Mouse (Mus musculus): ENCODE results near the gene Itga1. TPM values are rescaled to one million over a fixed set of nuclear protein-coding genes. Genes with fewer than 3 reads are reported as not detected.

The Itga1 gene
- polyA plus RNA-seq, 1 experiment from 2014 or later: 3.6 TPM

GRCm38 (mm10) chr13:115005342-115005741 lies 96.4 kb downstream of the Itga1 start:
- Histone ChIP-seq H3K27me3 (no peaks in the 10 kb centered on the region), H3K9ac (no peak overlapping the region), H3K4me1 (peaks cover 10% of the 10 kb centered on the region; the same call in 1 of the 2 replicates), H3K36me3 (no peaks in the 10 kb centered on the region), H3K4me2 (no peak overlapping the region), H3K9me3 (no peaks in the 10 kb centered on the region), H3K27ac (no peak overlapping the region), H3K4me3 (no peak overlapping the region)
- 83% methylated on average over 6 of the region's 6 CpGs for WGBS
- ATAC-seq (ENCODE audit: insufficient number of reproducible peaks, insufficient read depth, low FRiP score, low TSS enrichment, low read depth): no peak

GRCm38 (mm10) chr13:115003444-115004053 lies 98.2 kb downstream of the Itga1 start:
- WGBS: 35% methylated on average over 7 of the region's 7 CpGs
- ATAC-seq (ENCODE audit: insufficient number of reproducible peaks, insufficient read depth, low FRiP score, low TSS enrichment, low read depth): no peak

GRCm38 (mm10) chr13:115002837-115003236 lies 98.9 kb downstream of the Itga1 start:
- Histone ChIP-seq H3K4me2 (no peak overlapping the region), H3K4me1 (peaks cover 10% of the 10 kb centered on the region; the same call in 1 of the 2 replicates), H3K36me3 (no peaks in the 10 kb centered on the region), H3K27me3 (no peaks in the 10 kb centered on the region), H3K9ac (no peak overlapping the region), H3K27ac (no peak overlapping the region), H3K4me3 (no peak overlapping the region), H3K9me3 (no peaks in the 10 kb centered on the region)
- ATAC-seq (ENCODE audit: insufficient number of reproducible peaks, insufficient read depth, low FRiP score, low TSS enrichment, low read depth): no peak
- WGBS: 80% methylated on average over 3 of the region's 3 CpGs

More at GRCm38 (mm10) chr13:115003444-115004053, 98.2 kb downstream of the Itga1 start:
- Histone ChIP-seq H3K4me3 (no peak overlapping the region), H3K27ac (no peak overlapping the region), H3K27me3 (no peaks in the 10 kb centered on the region), H3K9ac (no peak overlapping the region), H3K4me1 (peaks cover 10% of the 10 kb centered on the region; the same call in 1 of the 2 replicates), H3K36me3 (no peaks in the 10 kb centered on the region), H3K4me2 (no peak overlapping the region), H3K9me3 (no peaks in the 10 kb centered on the region)

GRCm38 (mm10) chr13:115002155-115002554 lies 99.6 kb downstream of the Itga1 start:
- Histone ChIP-seq H3K9ac (no peak overlapping the region), H3K4me1 (peaks cover 10% of the 10 kb centered on the region; the same call in 1 of the 2 replicates), H3K4me3 (no peak overlapping the region), H3K36me3 (no peaks in the 10 kb centered on the region), H3K27ac (no peak overlapping the region), H3K27me3 (no peaks in the 10 kb centered on the region), H3K9me3 (no peaks in the 10 kb centered on the region), H3K4me2 (no peak overlapping the region)
- WGBS: 85% methylated on average over 5 of the region's 5 CpGs
- no peak for ATAC-seq (ENCODE audit: insufficient number of reproducible peaks, insufficient read depth, low FRiP score, low TSS enrichment, low read depth)

- no peak for ATAC-seq (ENCODE audit: insufficient number of reproducible peaks, insufficient read depth, low FRiP score, low TSS enrichment, low read depth)
- H3K9me3 ChIP-seq: no peaks in the 10 kb centered on the region
- H3K4me2 ChIP-seq: no peak overlapping the region
- no peak overlapping the region for H3K4me3 ChIP-seq
- no peak overlapping the region for H3K9ac ChIP-seq
- no peak overlapping the region for H3K27ac ChIP-seq
- no peaks in the 10 kb centered on the region for H3K36me3 ChIP-seq
- WGBS: 88% methylated on average over 4 of the region's 4 CpGs
- peaks cover 7% of the 10 kb centered on the region; the same call in 1 of the 2 replicates for H3K4me1 ChIP-seq
- H3K27me3 ChIP-seq: no peaks in the 10 kb centered on the region
Measured at GRCm38 (mm10) chr13:114999582-114999981, 102.2 kb downstream of the Itga1 start.

GRCm38 (mm10) chr13:114998100-114998499 lies 103.7 kb downstream of the Itga1 start:
- Histone ChIP-seq H3K9ac (no peak overlapping the region), H3K9me3 (no peaks in the 10 kb centered on the region), H3K4me3 (no peak overlapping the region), H3K27me3 (no peaks in the 10 kb centered on the region), H3K27ac (no peak overlapping the region), H3K4me2 (no peak overlapping the region), H3K36me3 (no peaks in the 10 kb centered on the region), H3K4me1 (peaks cover 4% of the 10 kb centered on the region; the same call in 1 of the 2 replicates)
- ATAC-seq (ENCODE audit: insufficient number of reproducible peaks, insufficient read depth, low FRiP score, low TSS enrichment, low read depth): no peak
- 93% methylated on average over 10 of the region's 10 CpGs for WGBS

GRCm38 (mm10) chr13:114992260-114993014 lies 109.3 kb downstream of the Itga1 start:
- H3K27ac ChIP-seq: peak overlapping the region; percentile 51; the same call in 1 of the 2 replicates
- 21% methylated on average over 14 of the region's 14 CpGs for WGBS
- H3K4me3 ChIP-seq: no peak overlapping the region
- ATAC-seq (ENCODE audit: insufficient number of reproducible peaks, insufficient read depth, low FRiP score, low TSS enrichment, low read depth): no peak; the same call in 1 of the 2 replicates
- H3K4me1 ChIP-seq: peaks cover 13% of the 10 kb centered on the region
- H3K9me3 ChIP-seq: no peaks in the 10 kb centered on the region
- no peaks in the 10 kb centered on the region for H3K27me3 ChIP-seq
- no peaks in the 10 kb centered on the region for H3K36me3 ChIP-seq
- H3K4me2 ChIP-seq: peak overlapping the region; percentile 45
- H3K9ac ChIP-seq: no peak overlapping the region

GRCm38 (mm10) chr13:114987668-114988067 lies 114.1 kb downstream of the Itga1 start:
- no peak overlapping the region for H3K27ac ChIP-seq
- no peak overlapping the region for H3K4me3 ChIP-seq
- no peaks in the 10 kb centered on the region for H3K36me3 ChIP-seq
- ATAC-seq (ENCODE audit: insufficient number of reproducible peaks, insufficient read depth, low FRiP score, low TSS enrichment, low read depth): no peak
- 69% methylated on average over 6 of the region's 6 CpGs for whole genome bisulfite sequencing
- peaks cover 8% of the 10 kb centered on the region for H3K4me1 ChIP-seq
- no peak overlapping the region for H3K4me2 ChIP-seq
- no peaks in the 10 kb centered on the region for H3K27me3 ChIP-seq
- no peak overlapping the region for H3K9ac ChIP-seq
- no peaks in the 10 kb centered on the region for H3K9me3 ChIP-seq

GRCm38 (mm10) chr13:114987161-114987560 lies 114.6 kb downstream of the Itga1 start:
- Histone ChIP-seq H3K9ac (no peak overlapping the region), H3K4me1 (peaks cover 3% of the 10 kb centered on the region; the same call in 1 of the 2 replicates), H3K36me3 (no peaks in the 10 kb centered on the region), H3K27me3 (no peaks in the 10 kb centered on the region), H3K27ac (no peak overlapping the region), H3K4me2 (no peak overlapping the region), H3K9me3 (no peaks in the 10 kb centered on the region), H3K4me3 (no peak overlapping the region)
- no peak for ATAC-seq (ENCODE audit: insufficient number of reproducible peaks, insufficient read depth, low FRiP score, low TSS enrichment, low read depth)
- 77% methylated on average over 2 of the region's 2 CpGs for WGBS

GRCm38 (mm10) chr13:114984658-114985057 lies 117.1 kb downstream of the Itga1 start:
- Histone ChIP-seq H3K4me1 (no peaks in the 10 kb centered on the region), H3K4me2 (no peak overlapping the region), H3K9me3 (no peaks in the 10 kb centered on the region), H3K36me3 (no peaks in the 10 kb centered on the region), H3K27ac (no peak overlapping the region), H3K4me3 (no peak overlapping the region), H3K9ac (no peak overlapping the region), H3K27me3 (no peaks in the 10 kb centered on the region)
- ATAC-seq (ENCODE audit: insufficient number of reproducible peaks, insufficient read depth, low FRiP score, low TSS enrichment, low read depth): no peak
- WGBS: 84% methylated on average over 1 of the region's 1 CpGs

GRCm38 (mm10) chr13:114983116-114983515 lies 118.6 kb downstream of the Itga1 start:
- Histone ChIP-seq H3K36me3 (no peaks in the 10 kb centered on the region), H3K4me2 (no peak overlapping the region), H3K4me3 (no peak overlapping the region), H3K4me1 (no peaks in the 10 kb centered on the region), H3K27ac (no peak overlapping the region), H3K9me3 (no peaks in the 10 kb centered on the region), H3K27me3 (no peaks in the 10 kb centered on the region), H3K9ac (no peak overlapping the region)
- ATAC-seq (ENCODE audit: insufficient number of reproducible peaks, insufficient read depth, low FRiP score, low TSS enrichment, low read depth): no peak
- WGBS: 86% methylated on average over 7 of the region's 7 CpGs

Measured in embryonic facial prominence, embryonic 13.5 days (tissue).